Mouse (Mus musculus) heart, adult 2 months (tissue): ENCODE data around the gene Gm10198.

ENCODE experiments used
- CTCF ChIP-seq: fragments of 200-600 bp; IDR thresholded peaks from 2 replicates; pipeline ENCODE4 v1.8.1; 2022; ENCODE audit warnings: antibody characterized with exemption, mild to moderate bottlenecking, moderate library complexity
- POLR2A ChIP-seq: fragments of 200-500 bp; IDR thresholded peaks from 2 replicates; pipeline ENCODE4 v1.6.1; 2011; ENCODE audit warnings: mild to moderate bottlenecking, low read depth, low read length, control low read depth; ENCODE audit not compliant: insufficient read depth

DNA sequence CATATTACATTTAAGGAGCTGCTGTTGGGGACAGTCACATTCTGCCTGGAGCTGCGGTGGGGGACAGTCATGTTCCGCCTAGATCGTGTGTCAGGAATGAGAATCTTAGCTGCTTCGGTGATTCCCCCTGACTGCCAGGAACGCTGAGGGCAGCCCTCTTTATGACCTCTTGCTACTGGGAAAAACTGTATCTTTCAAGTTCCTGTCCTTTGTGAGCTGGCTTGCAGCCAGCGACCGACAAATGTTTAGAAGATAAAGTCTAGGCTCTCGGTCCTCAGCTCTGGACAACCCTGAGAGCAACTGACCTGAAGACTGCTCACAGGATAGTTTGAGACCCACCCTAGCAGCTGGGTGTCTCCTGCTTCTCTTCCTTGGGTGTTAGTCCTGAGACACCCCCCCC lies 37.3 kb upstream of the Gm10198 start:
- TF ChIP-seq POLR2A (no peak), CTCF (no peak)
